Mouse (Mus musculus): ENCODE data around the gene Plcd3. TPM values are rescaled to one million over a fixed set of nuclear protein-coding genes. Genes with fewer than 3 reads are reported as not detected.

Plcd3 gene
- total RNA-seq, 2 experiments from 2014 or later = 16.1 to 19.3 TPM

DNA sequence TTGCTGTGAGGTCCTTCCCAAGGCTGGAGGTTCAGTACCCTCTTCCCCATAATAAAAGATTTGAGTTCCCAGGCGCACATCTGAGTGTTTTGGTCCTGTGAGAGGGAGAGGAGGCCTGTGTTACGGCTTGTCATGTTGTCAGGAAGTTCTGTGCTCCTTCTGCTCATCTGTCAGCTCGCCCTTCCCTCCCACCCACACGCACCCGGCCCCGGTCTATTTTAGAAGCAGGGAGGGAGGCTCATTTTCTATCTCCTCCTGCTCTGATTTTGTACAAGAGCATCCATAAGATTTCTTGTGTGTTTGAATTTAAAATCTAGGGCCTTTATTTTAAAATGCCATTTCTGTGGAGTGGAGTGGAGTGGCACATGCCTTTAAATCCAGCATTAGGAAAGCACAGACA lies 63.4 kb downstream of the Plcd3 start:
- intact Hi-C loops (cut with DNase I) = loop anchor here (5.0 kb wide), 1 partner anchor 156 kb away; the partner anchor contains the start of genes Ccdc103 and Eftud2
- peak; percentile 51 to 70 for DNase-seq (ENCODE audit: low spot score in 2 of 2)

DNA sequence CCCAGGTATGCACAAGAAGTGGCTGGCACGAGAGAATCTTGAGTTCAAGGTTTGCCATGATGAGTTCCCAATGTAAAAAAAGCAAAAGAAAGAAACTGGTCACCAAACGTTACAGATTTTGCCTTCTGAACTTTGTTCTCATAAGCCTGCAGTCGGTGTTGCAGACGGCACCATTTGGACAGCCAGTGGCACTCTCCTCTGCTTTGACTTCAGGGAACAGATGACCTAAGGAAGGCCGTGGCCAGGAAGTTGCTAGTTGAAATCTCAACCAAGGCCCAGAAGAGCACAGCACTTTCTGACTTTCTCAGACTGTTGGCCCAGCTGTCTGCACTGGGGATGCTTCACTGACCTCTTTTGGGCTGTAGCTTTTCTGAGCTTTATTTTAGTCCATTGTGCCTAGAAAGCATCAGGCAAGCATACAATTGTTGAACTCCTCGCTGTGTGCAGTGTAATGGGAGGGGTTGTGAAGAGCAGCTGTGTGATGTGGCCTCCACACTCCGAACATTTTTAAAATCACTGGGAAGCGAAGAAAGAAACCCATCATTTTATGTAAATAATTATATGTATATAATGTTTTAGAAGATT lies 64.5 kb downstream of the Plcd3 start:
- no peak for DNase-seq (ENCODE audit: low spot score in 2 of 2)
- intact Hi-C loops (cut with DNase I) = loop anchor here (5.0 kb wide), 1 partner anchor 155 kb away; the partner anchor contains the start of genes Ccdc103 and Eftud2

GRCm38 (mm10) chr11:103035007-103035406 lies 66.5 kb downstream of the Plcd3 start:
- peak in 1 of 2 experiments; percentile 69 for DNase-seq (ENCODE audit: low spot score in 2 of 2)
- intact Hi-C loops (cut with DNase I) = loop anchor here (5.0 kb wide), 1 partner anchor 153 kb away; the partner anchor contains the start of genes Ccdc103 and Eftud2

DNA sequence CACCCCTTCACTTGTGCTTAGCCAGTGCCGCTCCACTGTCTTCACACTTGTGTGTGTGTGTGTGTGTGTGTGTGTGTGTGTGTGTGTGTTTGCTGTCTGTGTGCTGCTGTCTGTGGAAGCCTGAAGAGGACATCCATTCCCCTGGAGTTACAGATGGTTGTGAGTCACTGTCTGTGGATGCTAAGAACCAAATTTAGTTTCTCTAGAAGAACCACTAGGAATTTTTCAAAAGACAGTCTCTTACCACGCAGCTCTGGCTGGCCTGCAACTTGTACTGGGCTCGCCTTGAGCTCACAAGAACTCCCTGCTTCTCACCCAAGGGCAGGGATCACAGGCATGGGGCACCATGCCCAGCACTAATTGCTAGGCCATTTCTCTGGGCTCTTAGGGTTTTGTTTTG lies 68.4 kb downstream of the Plcd3 start:
- intact Hi-C loops (cut with DNase I) = no loop called here
- peak; percentile 54 to 64 for DNase-seq (ENCODE audit: low spot score in 2 of 2)

GRCm38 (mm10) chr11:103028176-103028891 lies 73.1 kb downstream of the Plcd3 start, which contains the start of the genes Nmt1 and Dcakd:
Gene Nmt1 (plus strand): TSS chr11:103028190.
Gene Dcakd (minus strand): TSS chr11:103028333.
- intact Hi-C loops (cut with DNase I) = no loop called here
- peak; percentile 95 for DNase-seq (ENCODE audit: low spot score in 2 of 2)

- intact Hi-C loops (cut with DNase I) = no loop called here
- no peak for DNase-seq (ENCODE audit: low spot score in 2 of 2)
These were observed 73.8 kb downstream of the Plcd3 start for GRCm38 (mm10) chr11:103027570-103028175.

- intact Hi-C loops (cut with DNase I) = no loop called here
- DNase-seq (ENCODE audit: low spot score in 2 of 2) = no peak
These were observed 74.6 kb downstream of the Plcd3 start for GRCm38 (mm10) chr11:103026901-103027300.

DNA sequence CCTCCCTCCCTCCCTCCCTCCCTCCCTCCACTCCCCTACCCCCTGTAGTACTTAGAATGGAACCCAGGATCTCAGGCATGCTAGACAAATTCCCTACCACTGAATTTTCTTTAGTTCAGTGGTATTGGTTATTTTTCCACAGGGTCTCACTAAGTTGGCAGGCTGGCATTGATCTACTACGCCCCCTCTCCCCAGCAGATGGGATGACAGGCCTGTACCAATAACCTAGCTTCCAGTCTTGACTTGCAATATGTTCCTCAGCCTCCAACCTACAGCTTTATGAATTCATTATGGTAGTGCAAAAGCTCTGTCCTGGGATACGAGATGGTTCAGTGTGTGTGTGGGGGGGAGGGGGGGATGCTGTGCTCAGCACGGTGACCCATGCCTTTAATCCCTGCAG lies 77.5 kb downstream of the Plcd3 start:
- DNase-seq (ENCODE audit: low spot score in 2 of 2) = no peak
- intact Hi-C loops (cut with DNase I) = no loop called here

GRCm38 (mm10) chr11:103020713-103021335 lies 80.6 kb downstream of the Plcd3 start:
- intact Hi-C loops (cut with DNase I) = no loop called here

More at GRCm38 (mm10) chr11:103020713-103021335, 80.6 kb downstream of the Plcd3 start:
- no peak for DNase-seq (ENCODE audit: low spot score in 2 of 2)

Other genes with a start within 250 kb of the Plcd3 start
- gene Eftud2, start 220.7 kb downstream of the Plcd3 start, total RNA-seq (2021) = 100 to 1,000 TPM; 123 to 135 TPM
- gene Ccdc103, start 220.5 kb downstream of the Plcd3 start, total RNA-seq (2021) = 1 to 10 TPM; 2.0 to 3.6 TPM
- under 1 TPM in 1 of 2 experiments, not detected in 1; 0.20 TPM for gene Fam187a, start 216.5 kb downstream of the Plcd3 start, total RNA-seq (2021)
- gene Gfap, start 200.7 kb downstream of the Plcd3 start, total RNA-seq (2021) = 100 to 1,000 TPM; 127 TPM
- under 1 TPM; 0.16 to 0.44 TPM for gene Kif18b, start 176.5 kb downstream of the Plcd3 start, total RNA-seq (2021)
- gene C1ql1, start 155.0 kb downstream of the Plcd3 start, total RNA-seq (2021) = 10 to 100 TPM; 15.1 to 15.6 TPM
- gene Nmt1, start 73.5 kb downstream of the Plcd3 start, total RNA-seq (2021) = 100 to 1,000 TPM; 126 to 127 TPM
- 10 to 100 TPM; 49.7 to 55.1 TPM for gene Dcakd, start 73.3 kb downstream of the Plcd3 start, total RNA-seq (2021)
- gene Acbd4, start within 50 bp of the Plcd3 start, total RNA-seq (2021) = 10 to 100 TPM; 72.3 to 80.3 TPM
- 10 to 100 TPM; 42.8 to 51.6 TPM for gene Hexim1, start 14.6 kb upstream of the Plcd3 start, total RNA-seq (2021)
- 10 to 100 TPM; 13.2 to 16.6 TPM for gene Hexim2, start 30.8 kb upstream of the Plcd3 start, total RNA-seq (2021)
- gene Fmnl1, start 69.4 kb upstream of the Plcd3 start, total RNA-seq (2021) = 100 to 1,000 TPM; 129 to 172 TPM
- gene 1700023F06Rik, start 106.9 kb upstream of the Plcd3 start, total RNA-seq (2021) = 1 to 10 TPM; 1.8 to 2.4 TPM
- 1 to 10 TPM; 2.0 to 2.4 TPM for gene Spata32, start 116.8 kb upstream of the Plcd3 start, total RNA-seq (2021)
- gene Map3k14, start 165.8 kb upstream of the Plcd3 start, total RNA-seq (2021) = 1 to 10 TPM; 3.1 to 4.0 TPM